8 mouse cellular contexts compared by ENCODE assay signal in genomic region chr9:57766431-57766830, GRCm38 (mm10). TPM values are rescaled to one million over a fixed set of nuclear protein-coding genes. Genes with fewer than 3 reads are reported as not detected.
DNase-seq lines count a peak whose midpoint lies in the region; ATAC-seq and TF ChIP-seq lines count a peak whose summit lies in the region.

No protein-coding gene starts in this region.

- peak overlapping the region; percentile 100 for H3K27ac ChIP-seq in heart, embryonic 13.5 days (replicated peaks)
- H3K27ac ChIP-seq in forebrain, embryonic 15.5 days (replicated peaks): peak overlapping the region; percentile 99

- DNase-seq in heart, adult 11 months: no peak
- no peak for DNase-seq in G1E (ENCODE audit: low spot score)
- DNase-seq in mesoderm, embryonic 11.5 days (ENCODE audit: low read depth, low spot score): peak; percentile 25
- no peak for DNase-seq in layer of hippocampus, postnatal 25 days (ENCODE audit: extremely low spot score in 1 of 2, low spot score in 1 of 2)
- no peak for DNase-seq in cerebellum, postnatal 36 days
- no peak for DNase-seq in gastrocnemius, postnatal 36 days

- peak overlapping the region; percentile 97 for H3K4me3 ChIP-seq in heart, embryonic 13.5 days
- H3K4me3 ChIP-seq in G1E (ENCODE audit: low read depth, low read length): peak overlapping the region; percentile 95; the same call in 1 of the 2 replicates
- H3K4me3 ChIP-seq in forebrain, embryonic 15.5 days: peak overlapping the region; percentile 88

- 32% methylated on average over 6 of the region's 6 CpGs for WGBS in heart, embryonic 13.5 days
- 42% methylated on average over 6 of the region's 6 CpGs for WGBS in forebrain, embryonic 15.5 days

- H3K36me3 ChIP-seq in heart, embryonic 13.5 days: peaks cover 5% of the 10 kb centered on the region
- H3K36me3 ChIP-seq in G1E (replicated peaks): peaks cover 19% of the 10 kb centered on the region
- no peaks in the 10 kb centered on the region for H3K36me3 ChIP-seq in forebrain, embryonic 15.5 days

- intact Hi-C loops in gastrocnemius, postnatal 36 days (cut with DNase I): loop anchor here (10.0 kb wide), 1 partner anchor 228 kb away; no protein-coding TSS in a partner anchor

- H3K27me3 ChIP-seq in heart, embryonic 13.5 days (replicated peaks): no peaks in the 10 kb centered on the region
- H3K27me3 ChIP-seq in G1E (ENCODE audit: insufficient read depth, low read length): no peaks in the 10 kb centered on the region; the same call in 1 of the 2 replicates
- no peaks in the 10 kb centered on the region for H3K27me3 ChIP-seq in forebrain, embryonic 15.5 days

- no peak for TF ChIP-seq CTCF in G1E (IDR thresholded peaks at IDR 0.05; ENCODE audit: low read depth, low read length)

- peaks cover 75% of the 10 kb centered on the region for H3K4me1 ChIP-seq in heart, embryonic 13.5 days
- peaks cover 77% of the 10 kb centered on the region for H3K4me1 ChIP-seq in G1E (ENCODE audit: insufficient read depth, low read depth, low read length)
- peaks cover 34% of the 10 kb centered on the region for H3K4me1 ChIP-seq in forebrain, embryonic 15.5 days

- H3K9me3 ChIP-seq in heart, embryonic 13.5 days: no peaks in the 10 kb centered on the region
- H3K9me3 ChIP-seq in G1E (replicated peaks): no peaks in the 10 kb centered on the region
- H3K9me3 ChIP-seq in forebrain, embryonic 15.5 days: no peaks in the 10 kb centered on the region

- peak overlapping the region; percentile 99 for H3K9ac ChIP-seq in heart, embryonic 13.5 days
- H3K9ac ChIP-seq in forebrain, embryonic 15.5 days (replicated peaks): peak overlapping the region; percentile 98

- H3K4me2 ChIP-seq in heart, embryonic 13.5 days: peak overlapping the region; percentile 88
- H3K4me2 ChIP-seq in forebrain, embryonic 15.5 days (replicated peaks): peak overlapping the region; percentile 95

- ATAC-seq in heart, embryonic 13.5 days (ENCODE audit: extremely low read depth, insufficient number of reproducible peaks, low FRiP score, low TSS enrichment): no peak
- no peak for ATAC-seq in G1E (ENCODE audit: extremely low read depth, insufficient number of reproducible peaks, low FRiP score, poor library complexity, severe bottlenecking)
- ATAC-seq in forebrain, embryonic 15.5 days (replicated peaks): no peak

RNA-seq across cellular contexts. Expression of gene Clk3, which starts 0.8 kb away (rescaled TPM):
- 56.1 and 57.1 TPM in 2 replicates for polyA plus RNA-seq in heart, embryonic 13.5 days (2015; fragmentation: Nextera tagmentation; extraction: Ambion mirVana)
- total RNA-seq in G1E (2014; fragmentation: Nextera tagmentation): 95.9 and 119 TPM in 2 replicates
- 53.8 and 56.8 TPM in 2 replicates for total RNA-seq in G1E (2017)
- polyA plus RNA-seq in G1E (2012): 33.0 and 36.9 TPM in 2 replicates
- polyA plus RNA-seq in forebrain, embryonic 15.5 days (2015; fragmentation: Nextera tagmentation; extraction: Ambion mirVana): 88.6 and 93.0 TPM in 2 replicates
- 10 to 100 TPM; 72.9 to 75.2 TPM for total RNA-seq in layer of hippocampus, postnatal 25 days (2021)
- 10 to 100 TPM; 35.9 to 37.7 TPM for total RNA-seq in gastrocnemius, postnatal 36 days (2021)

RNA-seq across cellular contexts. Expression of gene Edc3, which starts 58.1 kb away (rescaled TPM):
- 16.2 and 17.5 TPM in 2 replicates for polyA plus RNA-seq in heart, embryonic 13.5 days (2015; fragmentation: Nextera tagmentation; extraction: Ambion mirVana)
- total RNA-seq in G1E (2014; fragmentation: Nextera tagmentation) (11.6 and 13.2 TPM in 2 replicates), G1E (2017) (5.7 and 5.9 TPM in 2 replicates)
- polyA plus RNA-seq in G1E (2012): 9.5 and 9.8 TPM in 2 replicates
- 36.4 and 37.1 TPM in 2 replicates for polyA plus RNA-seq in forebrain, embryonic 15.5 days (2015; fragmentation: Nextera tagmentation; extraction: Ambion mirVana)
- 10 to 100 TPM; 14.0 to 15.2 TPM for total RNA-seq in layer of hippocampus, postnatal 25 days (2021)
- 1 to 10 TPM; 4.8 to 6.3 TPM for total RNA-seq in gastrocnemius, postnatal 36 days (2021)
